Mouse (Mus musculus) midbrain, postnatal 0 days (tissue): ENCODE results near the gene Glis3. TPM values are rescaled to one million over a fixed set of nuclear protein-coding genes. Genes with fewer than 3 reads are reported as not detected.

ENCODE experiments used
- ATAC-seq: fragments of 200-750 bp; cut with Nextera tagmentation; 2 replicates; pipeline ENCODE4 v1.8.0; 2017; ENCODE audit warnings: moderate number of reproducible peaks, mild to moderate bottlenecking, moderate TSS enrichment, moderate library complexity; ENCODE audit not compliant: low FRiP score
- DNase-seq: peaks from one replicate; pipeline ENCODE4 v3.0.0-alpha.2; 2015; ENCODE audit warnings: low spot score
- H3K27ac ChIP-seq: fragments of 300-500 bp; sonication (generic); 2 replicates; pipeline ENCODE4 v1.5.1; 2014; ENCODE audit warnings: low read depth, mild to moderate bottlenecking, low read length, mixed read lengths
- H3K27me3 ChIP-seq: fragments of 300-500 bp; sonication (generic); 2 replicates; pipeline ENCODE4 v1.6.1; 2014; ENCODE audit warnings: low read length, control low read depth, mixed read lengths; ENCODE audit not compliant: insufficient read depth
- H3K36me3 ChIP-seq: fragments of 300-500 bp; sonication (generic); 2 replicates; pipeline ENCODE4 v1.6.1; 2014; ENCODE audit warnings: low read length, control low read depth, mixed read lengths; ENCODE audit not compliant: insufficient read depth
- H3K4me1 ChIP-seq: fragments of 300-500 bp; sonication (generic); 2 replicates; pipeline ENCODE4 v1.6.1; 2014; ENCODE audit warnings: mild to moderate bottlenecking, control low read depth, antibody characterized with exemption, low read length, mixed read lengths; ENCODE audit not compliant: insufficient read depth
- H3K4me2 ChIP-seq: fragments of 300-500 bp; sonication (generic); 2 replicates; pipeline ENCODE4 v1.6.1; 2014; ENCODE audit warnings: low read depth, mild to moderate bottlenecking, low read length, mixed read lengths; ENCODE audit not compliant: poor library complexity, severe bottlenecking
- H3K4me3 ChIP-seq: fragments of 300-500 bp; sonication (generic); 2 replicates; pipeline ENCODE4 v1.5.1; 2014; ENCODE audit warnings: low read depth, mild to moderate bottlenecking, low read length, moderate library complexity
- H3K9ac ChIP-seq: fragments of 300-500 bp; sonication (generic); replicated peaks from 2 replicates; pipeline ENCODE4 v1.6.1; 2014; ENCODE audit warnings: mild to moderate bottlenecking, low read length, moderate library complexity, mixed read lengths; ENCODE audit not compliant: poor library complexity, severe bottlenecking
- H3K9me3 ChIP-seq: fragments of 300-500 bp; sonication (generic); 2 replicates; pipeline ENCODE4 v1.6.1; 2016; ENCODE audit warnings: low read length, control low read depth
- CTCF ChIP-seq: IDR thresholded peaks from 2 replicates; pipeline ENCODE4 v1.5.1; 2016; ENCODE audit warnings: antibody characterized with exemption, mild to moderate bottlenecking
- WGBS: fragments of 180-500 bp; shearing (Covaris S2); extraction: QIAGEN DNeasy Blood & Tissue Kit; methylation state at CpG from one replicate; pipeline ENCODE4 v1.1.7; 2014; 5-methylcytosine and 5-hydroxymethylcytosine counted together
- polyA plus RNA-seq: library from polyadenylated mRNA; unstranded; fragments of >200 nt; fragmentation: Nextera tagmentation; extraction: Ambion mirVana; gene quantifications from 2 replicates; pipeline ENCODE4 v1.2.1, GENCODE M21; 2015
- total RNA-seq: library from RNA; depleted of rRNA; stranded (reverse); fragments of >200 nt; gene quantifications from 2 replicates; pipeline ENCODE4 v1.2.3, GENCODE M21; 2014

The Glis3 gene
- total and polyA plus RNA-seq, 2 experiments from 2014 or later: 1.2 to 27.1 TPM

- Histone ChIP-seq H3K36me3 (no peaks in the 10 kb centered on the region), H3K27ac (no peak overlapping the region), H3K4me1 (no peaks in the 10 kb centered on the region), H3K9me3 (no peaks in the 10 kb centered on the region), H3K4me3 (no peak overlapping the region), H3K27me3 (no peaks in the 10 kb centered on the region), H3K9ac (no peak overlapping the region), H3K4me2 (no peak overlapping the region)
- DNase-seq (no peak), ATAC-seq (no peak)
- WGBS: 82% methylated on average over 8 of the region's 8 CpGs
- TF ChIP-seq CTCF: no peak
Observed at GRCm38 (mm10) chr19:28300226-28300625, 379.7 kb downstream of the Glis3 start.

GRCm38 (mm10) chr19:28299211-28299775 lies 380.6 kb downstream of the Glis3 start:
- no peak for DNase-seq
- Histone ChIP-seq H3K9me3 (no peaks in the 10 kb centered on the region), H3K4me2 (no peak overlapping the region), H3K36me3 (no peaks in the 10 kb centered on the region), H3K9ac (no peak overlapping the region), H3K4me3 (no peak overlapping the region), H3K27me3 (no peaks in the 10 kb centered on the region), H3K27ac (no peak overlapping the region), H3K4me1 (no peaks in the 10 kb centered on the region)
- WGBS: 70% methylated on average over 11 of the region's 11 CpGs
- no peak for ATAC-seq
- no peak for TF ChIP-seq CTCF

- H3K36me3 ChIP-seq: no peaks in the 10 kb centered on the region
- no peak for TF ChIP-seq CTCF
- no peak overlapping the region for H3K9ac ChIP-seq
- H3K9me3 ChIP-seq: no peaks in the 10 kb centered on the region
- no peak overlapping the region for H3K27ac ChIP-seq
- H3K4me2 ChIP-seq: no peak overlapping the region
- 74% methylated on average over 9 of the region's 9 CpGs for WGBS
- no peaks in the 10 kb centered on the region for H3K4me1 ChIP-seq
- H3K27me3 ChIP-seq: no peaks in the 10 kb centered on the region
- DNase-seq (no peak), ATAC-seq (no peak)
- no peak overlapping the region for H3K4me3 ChIP-seq
Observed at GRCm38 (mm10) chr19:28298669-28299068, 381.2 kb downstream of the Glis3 start.

- Histone ChIP-seq H3K27ac (no peak overlapping the region), H3K4me3 (no peak overlapping the region), H3K4me2 (no peak overlapping the region), H3K4me1 (no peaks in the 10 kb centered on the region), H3K9ac (no peak overlapping the region), H3K36me3 (no peaks in the 10 kb centered on the region), H3K9me3 (no peaks in the 10 kb centered on the region), H3K27me3 (no peaks in the 10 kb centered on the region)
- WGBS: 70% methylated on average over 4 of the region's 4 CpGs
- DNase-seq (no peak), ATAC-seq (no peak)
- no peak for TF ChIP-seq CTCF
Observed at GRCm38 (mm10) chr19:28291596-28291995, 388.3 kb downstream of the Glis3 start.

GRCm38 (mm10) chr19:28289457-28289856 lies 390.4 kb downstream of the Glis3 start:
- no peak overlapping the region for H3K4me2 ChIP-seq
- WGBS: 65% methylated on average over 4 of the region's 4 CpGs
- H3K4me3 ChIP-seq: no peak overlapping the region
- H3K4me1 ChIP-seq: no peaks in the 10 kb centered on the region
- ATAC-seq: no peak
- no peaks in the 10 kb centered on the region for H3K36me3 ChIP-seq
- no peaks in the 10 kb centered on the region for H3K27me3 ChIP-seq
- TF ChIP-seq CTCF: no peak
- H3K27ac ChIP-seq: no peak overlapping the region
- no peak overlapping the region for H3K9ac ChIP-seq
- peak; percentile 66 for DNase-seq
- H3K9me3 ChIP-seq: no peaks in the 10 kb centered on the region

GRCm38 (mm10) chr19:28287431-28287830 lies 392.4 kb downstream of the Glis3 start:
- Histone ChIP-seq H3K27ac (no peak overlapping the region), H3K9ac (no peak overlapping the region), H3K9me3 (no peaks in the 10 kb centered on the region), H3K4me2 (no peak overlapping the region), H3K4me3 (no peak overlapping the region), H3K27me3 (no peaks in the 10 kb centered on the region), H3K36me3 (no peaks in the 10 kb centered on the region), H3K4me1 (no peaks in the 10 kb centered on the region)
- DNase-seq (no peak), ATAC-seq (no peak)
- no peak for TF ChIP-seq CTCF
- WGBS: 54% methylated on average over 2 of the region's 2 CpGs
